Mouse (Mus musculus): ENCODE data around the gene Arl6ip4. TPM values are rescaled to one million over a fixed set of nuclear protein-coding genes. Genes with fewer than 3 reads are reported as not detected.

The Arl6ip4 gene
- total and polyA plus RNA-seq, 3 experiments, result 57.8 to 128 TPM; not detected in 1

DNA sequence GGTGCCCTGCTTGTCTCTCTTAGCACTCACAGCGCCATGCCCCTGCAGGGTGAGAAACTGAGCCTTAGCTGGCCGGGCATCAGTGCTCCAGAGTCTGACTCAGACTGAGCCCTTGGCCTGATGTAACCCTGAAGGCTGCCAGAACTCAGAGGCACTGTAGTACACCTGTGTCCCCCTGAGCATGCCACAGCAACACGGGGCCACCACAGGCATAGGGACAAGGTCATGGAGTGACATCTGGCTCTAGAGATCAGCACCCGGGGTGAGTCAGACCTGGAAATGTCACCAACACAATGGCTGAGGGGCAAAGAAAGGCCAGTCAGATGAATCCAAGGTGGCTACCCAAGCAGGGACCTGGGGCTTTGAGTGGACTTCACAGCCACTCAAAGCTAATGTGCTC lies 29.0 kb upstream of the Arl6ip4 start:
- H3K9me3 ChIP-seq (replicated peaks; ENCODE audit: insufficient read depth, low read length), result no peaks in the 10 kb centered on the region
- no peak overlapping the region for H3K27ac ChIP-seq (ENCODE audit: control insufficient read depth, low read depth, low read length)
- TF ChIP-seq TCF12 (IDR thresholded peaks at IDR 0.05; ENCODE audit: low read depth, low read length) (no peak), BHLHE40 (IDR thresholded peaks at IDR 0.05; ENCODE audit: borderline replicate concordance, low read depth, low read length) (no peak), ZKSCAN1 (IDR thresholded peaks at IDR 0.05; ENCODE audit: low read depth, low read length) (no peak), ZNF384 (IDR thresholded peaks at IDR 0.05; ENCODE audit: low read depth, low read length) (no peak), EP300 (IDR thresholded peaks at IDR 0.05; ENCODE audit: low read depth in 1 of 2, low read length in 2 of 2) (no peak), MAZ (IDR thresholded peaks at IDR 0.05; ENCODE audit: low read depth, low read length) (no peak), MYC (IDR thresholded peaks at IDR 0.05; ENCODE audit: low read depth, low read length) (no peak), SMC3 (IDR thresholded peaks at IDR 0.05; ENCODE audit: low read depth, low read length) (no peak), SIN3A (IDR thresholded peaks at IDR 0.05; ENCODE audit: low read length) (no peak), CHD1 (IDR thresholded peaks at IDR 0.05; ENCODE audit: low read depth, low read length) (no peak), JUND (IDR thresholded peaks at IDR 0.05; ENCODE audit: low read depth, low read length) (no peak), ETS1 (IDR thresholded peaks at IDR 0.05; ENCODE audit: low read depth, low read length) (no peak), GATA1 (IDR thresholded peaks at IDR 0.05; ENCODE audit: low read depth, low read length) (no peak), E2F4 (IDR thresholded peaks at IDR 0.05; ENCODE audit: borderline replicate concordance, low read depth, low read length) (no peak), ZC3H11A (IDR thresholded peaks at IDR 0.05; ENCODE audit: low read depth, low read length) (no peak)

DNA sequence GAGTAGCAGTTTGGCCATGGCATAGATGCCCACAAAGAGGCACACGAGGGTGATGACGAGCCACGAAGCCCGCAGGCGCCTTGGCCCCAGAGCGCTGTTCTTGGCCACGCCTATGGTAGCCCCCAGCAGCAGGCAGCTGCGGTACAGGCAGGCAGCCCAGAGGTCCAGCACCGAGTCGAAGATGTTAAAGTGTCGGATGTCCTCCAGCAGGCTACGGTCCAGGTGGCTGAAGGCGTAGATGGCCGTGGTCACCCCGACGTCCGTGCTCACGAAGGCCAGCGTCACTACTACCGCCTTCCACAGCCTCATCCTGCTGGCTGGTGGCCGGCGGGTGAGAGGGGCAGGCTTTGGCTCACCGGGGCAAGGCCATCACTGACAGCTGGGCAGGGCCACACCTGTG lies 26.0 kb upstream of the Arl6ip4 start:
- Histone ChIP-seq H3K27ac (ENCODE audit: control insufficient read depth, low read depth, low read length) (no peak overlapping the region), H3K79me2 (ENCODE audit: control insufficient read depth, insufficient read depth, low read length, poor library complexity) (no peaks in the 10 kb centered on the region), H3K36me3 (ENCODE audit: control insufficient read depth in 1 of 2, insufficient read depth in 2 of 2, low read length in 2 of 2) (peaks cover 0 to 3% of the 10 kb centered on the region in 2 experiments; a peak in 2 of 4 replicates), H3K9ac (ENCODE audit: control insufficient read depth, low read depth, low read length, poor library complexity, severe bottlenecking) (no peak overlapping the region), H3K9me3 (replicated peaks; ENCODE audit: insufficient read depth, low read length) (no peaks in the 10 kb centered on the region), H3K4me3 (ENCODE audit: control insufficient read depth in 1 of 2, insufficient read depth in 1 of 2, low read depth in 2 of 2, low read length in 2 of 2) (no peak overlapping the region), H3K4me1 (ENCODE audit: control insufficient read depth in 1 of 2, insufficient read depth in 2 of 2, low read length in 2 of 2) (peaks cover 6 to 10% of the 10 kb centered on the region in 2 experiments), H3K27me3 (ENCODE audit: control insufficient read depth in 1 of 2, insufficient read depth in 2 of 2, low read length in 2 of 2) (no peaks in the 10 kb centered on the region)
- DNase-seq (ENCODE audit: low read depth, low spot score), result no peak
- no peak for TF ChIP-seq EP300 (IDR thresholded peaks at IDR 0.05; ENCODE audit: low read depth in 1 of 2, low read length in 2 of 2)
- TF ChIP-seq ZMIZ1 (IDR thresholded peaks at IDR 0.05; ENCODE audit: low read depth, low read length), result no peak

More for the DNA sequence above, 29.0 kb upstream of the Arl6ip4 start:
- Histone ChIP-seq H3K79me2 (ENCODE audit: control insufficient read depth, insufficient read depth, low read length, poor library complexity) (no peaks in the 10 kb centered on the region), H3K9ac (ENCODE audit: control insufficient read depth, low read depth, low read length, poor library complexity, severe bottlenecking) (no peak overlapping the region), H3K27me3 (ENCODE audit: control insufficient read depth in 1 of 2, insufficient read depth in 2 of 2, low read length in 2 of 2) (no peaks in the 10 kb centered on the region), H3K4me1 (ENCODE audit: control insufficient read depth in 1 of 2, insufficient read depth in 2 of 2, low read length in 2 of 2) (0 out of 4 replicates have a peak, but pooled peaks cover 0 to 4% of the 10 kb centered on the region in 2 experiments), H3K36me3 (ENCODE audit: control insufficient read depth in 1 of 2, insufficient read depth in 2 of 2, low read length in 2 of 2) (no peaks in the 10 kb centered on the region; a peak in 1 of 4 replicates), H3K4me3 (ENCODE audit: control insufficient read depth in 1 of 2, insufficient read depth in 1 of 2, low read depth in 2 of 2, low read length in 2 of 2) (no peak overlapping the region)
- DNase-seq (ENCODE audit: low read depth, low spot score), result no peak

Data from MEL (cell line).